8 mouse cellular contexts compared by ENCODE assay signal in genomic region chr4:117039925-117040687, GRCm38 (mm10). TPM values are rescaled to one million over a fixed set of nuclear protein-coding genes. Genes with fewer than 3 reads are reported as not detected.
DNase-seq lines count a peak whose midpoint lies in the region; ATAC-seq lines count a peak whose summit lies in the region.

No protein-coding gene starts in this region.

- peak; percentile 67 to 75 for DNase-seq in heart, adult 18-20 months
- no peak for DNase-seq in heart, embryonic 10.5 days (ENCODE audit: low spot score)
- peak; percentile 91 for DNase-seq in embryonic facial prominence, embryonic 14.5 days (ENCODE audit: low spot score)
- DNase-seq in heart, postnatal 10 days, result peak; percentile 68 to 69
- peak; percentile 71 for DNase-seq in kidney, postnatal 14 days
- DNase-seq in right cerebral cortex, adult 2 months (ENCODE audit: low spot score in 2 of 2), result peak; percentile 61 to 63
- DNase-seq in urinary bladder, adult 2 months (ENCODE audit: low spot score), result no peak

- ATAC-seq in embryonic facial prominence, embryonic 14.5 days (ENCODE audit: low read depth), result peak; percentile 78
- peak; percentile 27; the same call in 1 of the 2 replicates for ATAC-seq in lung, embryonic 15.5 days (ENCODE audit: borderline replicate concordance, extremely low read depth, low FRiP score, low TSS enrichment)

- no peaks in the 10 kb centered on the region for H3K27me3 ChIP-seq in heart, embryonic 10.5 days (ENCODE audit: insufficient read depth, poor library complexity, severe bottlenecking)
- H3K27me3 ChIP-seq in embryonic facial prominence, embryonic 14.5 days (replicated peaks; ENCODE audit: control insufficient read depth, insufficient read depth, low read length), result no peaks in the 10 kb centered on the region
- no peaks in the 10 kb centered on the region for H3K27me3 ChIP-seq in lung, embryonic 15.5 days

- WGBS in heart, embryonic 10.5 days, result 76% methylated on average over 9 of the region's 9 CpGs
- 24% methylated on average over 9 of the region's 9 CpGs for WGBS in embryonic facial prominence, embryonic 14.5 days
- WGBS in lung, embryonic 15.5 days, result 32% methylated on average over 9 of the region's 9 CpGs

- no peak overlapping the region for H3K4me2 ChIP-seq in embryonic facial prominence, embryonic 14.5 days (ENCODE audit: low read depth, low read length)
- no peak overlapping the region for H3K4me2 ChIP-seq in lung, embryonic 15.5 days

- intact Hi-C loops in heart, postnatal 10 days (cut with DNase I), result no loop called here

- no peak overlapping the region for H3K4me3 ChIP-seq in heart, embryonic 10.5 days
- no peak overlapping the region for H3K4me3 ChIP-seq in embryonic facial prominence, embryonic 14.5 days (ENCODE audit: low read depth, low read length)
- no peak overlapping the region for H3K4me3 ChIP-seq in lung, embryonic 15.5 days

- H3K9me3 ChIP-seq in heart, embryonic 10.5 days, result no peaks in the 10 kb centered on the region
- H3K9me3 ChIP-seq in embryonic facial prominence, embryonic 14.5 days (ENCODE audit: control insufficient read depth, low read length), result no peaks in the 10 kb centered on the region
- no peaks in the 10 kb centered on the region for H3K9me3 ChIP-seq in lung, embryonic 15.5 days

- H3K4me1 ChIP-seq in heart, embryonic 10.5 days, result no peaks in the 10 kb centered on the region
- H3K4me1 ChIP-seq in embryonic facial prominence, embryonic 14.5 days (ENCODE audit: control insufficient read depth, insufficient read depth, low read length), result peaks cover 22% of the 10 kb centered on the region
- peaks cover 21% of the 10 kb centered on the region for H3K4me1 ChIP-seq in lung, embryonic 15.5 days

- H3K9ac ChIP-seq in embryonic facial prominence, embryonic 14.5 days (ENCODE audit: low read depth, low read length), result no peak overlapping the region
- no peak overlapping the region for H3K9ac ChIP-seq in lung, embryonic 15.5 days

- no peak overlapping the region for H3K27ac ChIP-seq in heart, embryonic 10.5 days
- H3K27ac ChIP-seq in embryonic facial prominence, embryonic 14.5 days (replicated peaks; ENCODE audit: low read depth, low read length), result peak overlapping the region; percentile 69
- H3K27ac ChIP-seq in lung, embryonic 15.5 days, result peak overlapping the region; percentile 75

- peaks cover 15% of the 10 kb centered on the region; the same call in 1 of the 2 replicates for H3K36me3 ChIP-seq in heart, embryonic 10.5 days
- 0 out of 2 replicates have a peak, but pooled peaks cover 3% of the 10 kb centered on the region for H3K36me3 ChIP-seq in embryonic facial prominence, embryonic 14.5 days (ENCODE audit: control insufficient read depth, insufficient read depth, low read length)
- no peaks in the 10 kb centered on the region for H3K36me3 ChIP-seq in lung, embryonic 15.5 days

RNA-seq across cellular contexts. Expression of gene Eif2b3, which starts 20.9 kb away (rescaled TPM):
- 10 to 100 TPM; 16.5 to 16.8 TPM for total RNA-seq in heart, adult 18-20 months (2021)
- 40.6 and 54.8 TPM in 2 replicates for polyA plus RNA-seq in heart, embryonic 10.5 days (2016; fragmentation: Nextera tagmentation; extraction: Ambion mirVana)
- 38.6 and 48.4 TPM in 2 replicates for polyA plus RNA-seq in embryonic facial prominence, embryonic 14.5 days (2014; fragmentation: Nextera tagmentation; extraction: Ambion mirVana)
- total RNA-seq in heart, postnatal 10 days (2021), result 10 to 100 TPM; 19.2 to 20.3 TPM
- 34.2 and 35.6 TPM in 2 replicates for polyA plus RNA-seq in lung, embryonic 15.5 days (2015; fragmentation: Nextera tagmentation; extraction: Ambion mirVana)
- 21.9 and 24.0 TPM in 2 replicates for polyA plus RNA-seq in urinary bladder, adult 2 months (2012; rRNA removed)

RNA-seq across cellular contexts. Expression of gene Hectd3, which starts 45.0 kb away (rescaled TPM):
- total RNA-seq in heart, adult 18-20 months (2021), result 10 to 100 TPM; 16.8 to 19.8 TPM
- polyA plus RNA-seq in heart, embryonic 10.5 days (2016; fragmentation: Nextera tagmentation; extraction: Ambion mirVana), result 6.6 and 8.3 TPM in 2 replicates
- polyA plus RNA-seq in embryonic facial prominence, embryonic 14.5 days (2014; fragmentation: Nextera tagmentation; extraction: Ambion mirVana), result 9.1 and 9.8 TPM in 2 replicates
- total RNA-seq in heart, postnatal 10 days (2021), result 10 to 100 TPM; 13.9 to 14.9 TPM
- 8.8 and 10.1 TPM in 2 replicates for polyA plus RNA-seq in lung, embryonic 15.5 days (2015; fragmentation: Nextera tagmentation; extraction: Ambion mirVana)
- polyA plus RNA-seq in urinary bladder, adult 2 months (2012; rRNA removed), result 27.9 and 30.0 TPM in 2 replicates

RNA-seq across cellular contexts. Expression of gene Urod, which starts 45.9 kb away (rescaled TPM):
- 10 to 100 TPM; 82.6 to 93.6 TPM for total RNA-seq in heart, adult 18-20 months (2021)
- polyA plus RNA-seq in heart, embryonic 10.5 days (2016; fragmentation: Nextera tagmentation; extraction: Ambion mirVana), result 128 and 133 TPM in 2 replicates
- 74.0 and 77.1 TPM in 2 replicates for polyA plus RNA-seq in embryonic facial prominence, embryonic 14.5 days (2014; fragmentation: Nextera tagmentation; extraction: Ambion mirVana)
- total RNA-seq in heart, postnatal 10 days (2021), result 10 to 100 TPM; 92.0 to 98.7 TPM
- polyA plus RNA-seq in lung, embryonic 15.5 days (2015; fragmentation: Nextera tagmentation; extraction: Ambion mirVana), result 91.7 and 103 TPM in 2 replicates
- 71.3 and 75.4 TPM in 2 replicates for polyA plus RNA-seq in urinary bladder, adult 2 months (2012; rRNA removed)

RNA-seq across cellular contexts. Expression of gene Ptch2, which starts 55.8 kb away (rescaled TPM):
- total RNA-seq in heart, adult 18-20 months (2021), result under 1 TPM; 0.39 to 0.40 TPM
- 2.9 and 3.5 TPM in 2 replicates for polyA plus RNA-seq in heart, embryonic 10.5 days (2016; fragmentation: Nextera tagmentation; extraction: Ambion mirVana)
- 9.0 and 11.0 TPM in 2 replicates for polyA plus RNA-seq in embryonic facial prominence, embryonic 14.5 days (2014; fragmentation: Nextera tagmentation; extraction: Ambion mirVana)
- 1 to 10 TPM; 3.6 to 4.3 TPM for total RNA-seq in heart, postnatal 10 days (2021)
- polyA plus RNA-seq in lung, embryonic 15.5 days (2015; fragmentation: Nextera tagmentation; extraction: Ambion mirVana), result 7.1 and 7.9 TPM in 2 replicates
- polyA plus RNA-seq in urinary bladder, adult 2 months (2012; rRNA removed), result 2.2 and 3.3 TPM in 2 replicates

Comparison
In these comparisons a context has a peak if more than half of its experiments do, and no peak if none do; other contexts are left out.
1. DNase-seq: peak in heart, adult 18-20 months (2 of 2), embryonic facial prominence, embryonic 14.5 days (single experiment), heart, postnatal 10 days (2 of 2), kidney, postnatal 14 days (single experiment) and right cerebral cortex, adult 2 months (2 of 2); none in heart, embryonic 10.5 days (single experiment) and urinary bladder, adult 2 months (single experiment).